Mouse (Mus musculus): Measurements from ENCODE around the gene Tfcp2l1.
"Not testable (repeated sequence)": the region's sequence is repeated elsewhere in the genome, so short reads cannot be mapped to it uniquely, and the experiment has no call there.

Gene Tfcp2l1

DNA sequence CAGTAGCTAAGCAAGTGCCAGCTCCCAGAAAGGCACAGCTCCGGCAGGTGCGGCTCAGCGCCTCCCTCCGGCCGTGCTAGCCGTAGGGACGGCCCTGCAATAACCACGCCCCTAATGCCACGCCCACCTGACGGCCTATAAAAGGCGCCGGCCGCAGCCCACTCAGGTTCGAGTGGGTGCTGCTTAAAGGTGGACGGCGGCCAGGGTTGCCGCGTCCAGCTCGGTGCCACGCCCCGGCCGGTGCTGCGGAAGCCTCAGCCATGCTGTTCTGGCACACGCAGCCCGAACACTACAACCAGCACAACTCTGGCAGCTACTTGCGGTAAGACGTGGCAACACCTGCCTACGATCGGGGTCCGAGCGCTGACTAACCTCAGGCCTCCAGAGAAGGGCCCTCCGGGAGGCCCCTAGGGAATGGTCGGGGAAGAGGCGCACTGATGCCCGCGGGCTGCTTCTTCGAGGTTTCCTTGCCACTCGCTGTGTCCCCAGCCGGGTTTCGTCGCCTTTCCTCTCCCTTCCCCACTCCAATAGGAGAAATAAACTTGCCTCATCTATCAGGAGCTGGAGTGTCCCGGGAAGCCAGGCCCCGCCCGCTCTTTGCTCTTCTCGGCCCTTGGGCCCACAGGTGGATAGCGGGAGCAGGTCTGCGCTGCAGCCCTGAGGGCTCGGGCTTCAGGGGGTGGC is at the start of gene Tfcp2l1:
Tfcp2l1 (plus strand) TSS at position 165 of the 684 bp plus-strand sequence.
- DNase-seq, result peak; percentile 92 to 94

DNA sequence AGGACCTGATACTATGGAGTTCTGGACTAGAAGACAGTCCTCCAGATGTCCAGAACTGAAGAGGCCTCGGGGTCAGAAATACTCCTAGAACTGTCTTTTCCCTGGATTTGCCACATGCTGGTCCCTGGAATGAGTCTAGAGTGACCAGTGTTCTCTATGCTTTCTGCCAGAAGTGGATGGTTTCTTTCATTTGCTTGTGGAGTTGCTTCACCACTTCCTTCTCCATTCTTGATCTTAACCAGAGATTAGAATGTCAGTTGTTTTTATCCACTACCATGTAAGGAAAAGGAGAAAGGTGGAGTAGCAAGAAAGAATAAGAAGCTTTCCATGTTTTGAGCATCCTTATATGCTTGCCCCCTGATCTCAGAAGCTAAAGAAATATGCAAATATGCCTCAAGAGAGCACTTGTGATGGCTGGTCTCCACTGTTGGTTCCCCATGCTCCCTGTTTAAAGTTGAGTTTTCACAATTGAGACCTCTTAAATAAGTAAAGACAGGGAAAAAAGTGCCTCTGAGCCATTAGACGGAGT is 47.5 kb upstream of the Tfcp2l1 start:
- no peak for DNase-seq

DNA sequence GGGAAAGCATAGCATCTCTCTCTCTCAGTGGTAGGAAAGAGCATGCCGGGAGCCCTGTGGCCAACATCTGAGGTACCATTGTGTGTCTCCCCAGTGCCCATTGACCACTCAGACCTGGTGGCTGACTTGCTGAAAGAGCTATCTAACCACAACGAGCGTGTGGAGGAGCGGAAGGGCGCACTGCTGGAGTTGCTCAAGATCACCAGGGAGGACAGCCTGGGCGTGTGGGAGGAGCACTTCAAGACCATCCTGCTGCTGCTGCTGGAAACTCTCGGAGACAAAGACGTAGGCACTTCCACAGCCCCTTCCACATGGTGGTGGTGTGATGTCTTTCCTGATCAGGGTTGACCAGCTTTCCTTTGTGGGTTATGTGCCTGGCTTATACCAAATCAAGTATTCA is 46.6 kb upstream of the Tfcp2l1 start:
- no peak for DNase-seq

DNA sequence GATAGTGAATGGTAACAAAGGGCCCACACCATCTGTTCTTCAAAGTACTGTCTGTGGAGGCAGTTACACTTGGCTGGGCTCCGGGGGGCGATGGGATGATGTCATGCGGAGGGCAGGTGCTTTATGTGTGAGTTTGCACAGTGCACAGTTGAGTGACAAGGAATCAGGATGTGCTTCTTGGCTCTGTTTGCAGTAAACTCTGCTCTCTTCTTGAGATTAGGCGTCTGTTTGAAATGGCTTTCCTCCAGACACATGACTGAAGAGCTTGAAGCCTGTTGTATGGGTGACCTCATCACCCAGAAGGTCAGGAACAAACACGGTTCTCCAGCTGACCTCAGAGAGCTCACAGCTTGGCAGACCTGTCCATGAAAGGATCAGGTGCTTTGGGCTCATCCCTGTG is 38.0 kb upstream of the Tfcp2l1 start:
- no peak for DNase-seq

DNA sequence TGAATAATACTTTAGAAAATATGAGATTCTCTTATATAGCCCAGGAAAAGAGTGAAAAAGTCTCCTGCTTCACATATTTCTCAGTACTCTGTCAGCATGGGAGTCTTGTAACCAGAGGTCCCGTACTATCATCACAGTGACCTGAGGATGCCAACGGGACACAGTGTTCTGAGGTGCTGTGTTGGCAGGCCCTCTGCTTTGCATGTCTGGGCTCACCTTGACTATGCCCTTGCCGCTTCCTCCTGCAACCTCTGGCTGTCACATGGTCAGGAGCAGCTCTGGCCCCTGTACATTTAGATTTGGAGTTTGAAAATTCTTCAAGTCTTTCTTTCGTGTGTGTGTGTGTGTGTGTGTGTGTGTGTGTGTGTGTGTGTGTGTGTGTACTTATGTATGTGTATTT is 34.8 kb upstream of the Tfcp2l1 start:
- DNase-seq, result no peak

DNA sequence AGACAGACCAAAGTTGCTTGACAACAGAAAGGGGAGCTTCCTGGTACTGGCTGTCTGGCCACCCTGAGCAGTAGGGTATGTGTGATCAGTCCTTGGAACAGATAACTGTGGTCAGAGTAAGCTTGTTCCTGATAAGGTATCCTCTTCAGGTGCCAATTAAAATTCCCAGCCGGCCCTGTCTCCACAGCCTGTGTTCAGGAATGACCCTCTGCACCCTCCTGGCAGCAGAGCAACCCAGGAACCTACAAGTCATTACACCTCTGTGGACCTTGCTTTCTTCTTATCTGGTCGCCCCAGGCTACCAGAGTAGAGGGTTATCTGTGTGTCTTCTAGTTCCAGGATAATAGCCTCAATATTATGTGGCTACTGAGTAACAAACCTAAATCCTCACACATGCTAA is 32.4 kb upstream of the Tfcp2l1 start:
- no peak for DNase-seq

DNA sequence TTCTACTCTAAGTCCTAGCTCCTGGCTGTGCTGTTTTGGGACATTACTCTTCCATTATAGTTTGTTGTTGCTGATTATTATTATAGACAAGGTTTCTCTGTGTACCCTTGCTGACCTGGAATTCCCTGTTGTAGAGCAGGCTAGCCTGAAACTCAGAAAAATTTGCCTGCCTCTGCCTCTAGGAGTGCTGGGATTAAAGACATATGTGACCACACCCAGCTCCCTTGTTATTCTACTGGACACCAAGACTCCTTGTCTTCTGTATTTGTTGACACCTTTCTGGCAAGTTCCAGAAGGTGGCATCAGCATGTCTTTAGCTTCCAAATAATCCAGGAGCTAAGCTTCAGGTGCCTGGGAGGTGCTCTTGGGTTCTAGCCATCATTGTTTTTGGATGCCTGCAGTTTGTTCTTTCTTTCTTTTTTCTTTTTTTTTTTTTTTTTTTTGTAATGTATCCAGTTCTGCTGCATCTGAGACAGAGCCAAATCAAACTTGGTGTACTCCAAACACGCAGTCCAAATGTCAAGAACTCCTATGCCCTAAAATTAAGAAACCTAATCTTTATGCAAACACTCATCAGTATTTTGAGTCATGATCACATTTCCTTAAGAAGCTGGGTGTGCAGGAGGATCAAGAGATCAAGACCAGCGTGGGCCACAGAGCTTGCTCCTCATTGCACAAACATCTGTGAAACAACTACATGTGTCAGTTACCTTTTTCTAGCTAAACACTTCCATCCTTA is 30.1 kb upstream of the Tfcp2l1 start:
- DNase-seq, result no peak

DNA sequence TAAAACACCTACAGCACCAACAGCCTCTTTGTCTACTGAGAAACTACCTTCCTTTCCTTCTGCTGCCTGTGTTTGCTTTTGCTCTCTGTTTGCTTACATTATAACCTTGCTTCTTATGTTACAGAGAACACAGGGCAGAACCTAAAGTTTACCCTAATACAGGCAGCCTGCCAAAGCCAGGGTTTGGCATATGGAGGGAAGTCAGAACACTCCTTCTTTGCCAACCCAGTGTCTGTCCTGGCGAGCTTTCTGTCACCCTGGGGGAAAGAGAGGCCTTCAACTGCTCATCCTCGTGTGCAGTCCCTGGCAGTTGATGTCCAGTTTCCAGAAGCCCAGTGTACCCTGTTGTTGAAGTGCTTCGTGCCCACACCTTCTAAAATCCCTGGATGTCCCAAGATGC is 29.4 kb upstream of the Tfcp2l1 start:
- DNase-seq, result no peak

DNA sequence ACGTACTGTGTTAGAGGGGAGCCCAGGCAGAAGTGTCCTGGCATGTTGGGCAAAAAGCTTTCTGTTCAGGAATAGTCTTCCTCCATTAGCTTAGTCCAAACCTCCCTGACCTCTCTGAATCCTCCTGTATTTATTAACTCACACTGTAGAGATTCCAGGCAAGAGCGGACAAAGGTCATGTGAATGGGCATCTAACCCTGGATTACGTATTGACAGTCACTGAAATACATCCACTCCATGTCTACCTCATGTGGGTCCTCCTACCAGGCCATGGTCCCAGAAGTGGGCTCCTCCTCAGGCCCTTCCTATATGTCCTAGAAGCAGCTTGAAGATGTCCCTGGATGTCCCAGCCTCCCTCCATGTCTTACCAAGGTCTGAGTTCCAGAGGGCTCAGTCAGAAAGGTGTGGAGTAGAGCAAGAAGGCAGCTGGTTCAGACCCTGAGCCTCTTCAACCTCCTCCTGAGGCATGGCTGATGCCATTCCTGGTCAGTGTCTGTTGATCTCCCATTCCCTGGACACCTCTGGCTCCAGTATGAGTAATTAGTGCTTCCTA is 14.0 kb upstream of the Tfcp2l1 start:
- peak in 1 of 2 experiments; percentile 42 for DNase-seq

DNA sequence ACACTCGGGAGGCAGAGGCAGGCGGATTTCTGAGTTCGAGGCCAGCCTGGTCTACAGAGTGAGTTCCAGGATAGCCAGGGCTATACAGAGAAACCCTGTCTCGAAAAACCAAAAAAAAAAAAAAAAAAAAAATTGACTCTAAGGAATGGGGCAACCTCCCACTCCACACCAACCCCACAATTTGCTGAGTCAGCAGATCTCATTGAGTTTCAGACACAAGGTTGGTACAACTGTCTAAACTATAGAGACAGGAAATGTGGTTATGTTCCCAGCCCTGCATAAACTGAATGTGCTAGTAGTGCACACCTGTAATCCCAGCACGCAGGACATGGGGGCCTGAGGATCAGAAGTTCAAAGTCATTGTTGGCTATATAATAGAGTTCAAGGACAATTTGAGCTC is 6.7 kb upstream of the Tfcp2l1 start:
- DNase-seq, result not testable (repeated sequence)

DNA sequence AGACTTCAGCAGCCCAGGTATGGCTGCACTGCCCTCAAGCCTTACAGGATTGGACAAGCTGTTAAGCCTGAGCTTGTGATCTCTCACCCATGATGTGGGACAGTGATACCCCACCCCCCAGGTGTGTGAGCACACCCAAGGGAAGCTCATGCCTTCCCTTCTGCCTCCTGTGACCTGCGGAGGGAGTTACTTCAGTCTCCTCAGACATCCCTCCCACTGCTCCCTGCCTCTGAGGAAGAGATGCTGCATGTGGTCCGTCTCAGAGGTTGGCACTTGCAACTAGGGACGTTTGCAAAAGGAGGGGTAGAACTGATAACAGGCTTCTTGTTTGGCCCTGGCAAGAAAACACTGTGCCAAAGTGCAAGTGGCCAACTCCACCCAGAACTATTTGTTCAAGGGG is 4.9 kb upstream of the Tfcp2l1 start:
- no peak for DNase-seq

DNA sequence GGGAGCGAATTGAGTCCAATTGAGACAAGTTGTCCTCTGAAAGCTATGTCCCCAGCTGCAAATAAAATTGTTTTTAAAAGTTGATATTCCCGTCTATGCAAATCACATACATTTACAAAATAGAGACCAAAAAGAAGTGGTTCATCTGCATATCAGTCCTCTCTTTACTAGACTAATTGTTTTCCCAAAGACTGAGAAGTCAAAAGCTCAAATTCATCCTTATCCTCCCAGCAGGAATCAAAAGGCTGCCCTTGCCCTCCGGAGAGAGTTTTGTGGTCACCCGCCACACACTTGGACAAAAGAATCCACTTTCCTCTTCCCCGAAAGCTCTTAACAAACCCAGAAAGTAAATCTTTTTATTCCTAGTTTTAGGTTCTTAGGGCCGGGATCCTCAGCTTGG is 2.3 kb upstream of the Tfcp2l1 start:
- DNase-seq, result no peak

DNA sequence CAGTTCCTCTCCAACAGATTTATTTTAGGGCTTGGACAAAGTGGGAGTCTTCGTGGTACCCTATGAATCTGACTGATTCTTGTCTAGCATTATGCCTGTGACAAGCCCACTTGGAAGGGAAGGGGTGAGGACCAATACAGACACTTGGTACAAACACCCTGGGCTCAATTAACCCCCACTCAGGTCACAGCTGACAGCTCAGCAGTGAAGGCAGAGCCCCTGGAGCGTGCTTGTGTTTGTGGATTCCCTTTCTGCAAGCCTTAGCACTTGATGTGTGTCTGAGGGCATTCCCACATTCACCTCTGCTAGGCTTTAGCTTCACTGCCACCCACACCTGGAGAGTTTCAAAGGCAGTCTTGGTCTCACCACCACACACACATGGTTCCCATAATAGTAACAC is 1.8 kb upstream of the Tfcp2l1 start:
- DNase-seq, result no peak

DNA sequence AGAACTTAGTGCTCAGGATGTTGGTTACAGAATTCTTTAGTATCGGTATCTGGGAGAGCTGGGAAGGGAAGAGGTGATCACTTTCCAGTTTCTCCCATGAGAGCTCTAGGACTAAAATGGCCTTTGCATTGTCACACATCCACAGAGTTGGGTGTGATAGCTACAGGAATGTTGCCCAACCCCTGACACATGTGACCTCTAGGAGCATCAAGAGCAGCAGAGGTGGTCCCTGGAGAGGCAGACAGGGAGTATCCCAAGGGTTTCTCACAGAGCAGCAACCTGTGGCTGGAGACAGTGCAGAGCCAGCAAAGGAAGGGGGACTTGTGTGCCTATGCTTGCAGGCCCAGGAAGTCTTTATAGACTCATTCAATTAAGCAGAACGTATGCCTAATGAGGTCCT is 1.3 kb upstream of the Tfcp2l1 start:
- DNase-seq, result no peak

DNA sequence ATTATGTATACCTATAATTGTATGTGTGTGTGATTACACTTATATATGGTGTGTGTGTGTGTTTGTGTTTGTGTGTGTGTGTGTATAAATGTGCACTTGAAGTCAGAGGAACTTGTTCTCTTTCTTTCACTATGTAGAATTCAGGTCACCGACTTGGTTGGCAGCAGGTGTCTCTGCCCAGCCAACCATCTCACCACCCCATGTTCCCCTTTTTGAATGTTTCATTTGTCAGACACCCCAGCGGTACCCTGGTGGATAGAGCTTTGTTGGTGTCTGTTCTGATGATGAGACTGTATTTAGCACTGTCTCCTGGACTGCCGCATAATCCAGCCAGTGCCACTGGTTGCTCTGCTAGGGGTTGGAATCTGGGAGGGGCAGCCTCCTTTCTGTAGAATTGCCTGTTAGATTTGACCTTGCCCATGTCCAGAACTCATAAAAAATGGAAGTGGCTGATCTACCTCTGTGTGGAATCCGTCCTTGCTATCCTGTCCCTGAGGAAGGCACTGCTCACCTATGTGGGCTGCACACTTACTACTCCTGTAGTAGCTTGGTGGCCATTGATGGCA is 5.8 kb downstream of the Tfcp2l1 start:
- DNase-seq, result no peak

DNA sequence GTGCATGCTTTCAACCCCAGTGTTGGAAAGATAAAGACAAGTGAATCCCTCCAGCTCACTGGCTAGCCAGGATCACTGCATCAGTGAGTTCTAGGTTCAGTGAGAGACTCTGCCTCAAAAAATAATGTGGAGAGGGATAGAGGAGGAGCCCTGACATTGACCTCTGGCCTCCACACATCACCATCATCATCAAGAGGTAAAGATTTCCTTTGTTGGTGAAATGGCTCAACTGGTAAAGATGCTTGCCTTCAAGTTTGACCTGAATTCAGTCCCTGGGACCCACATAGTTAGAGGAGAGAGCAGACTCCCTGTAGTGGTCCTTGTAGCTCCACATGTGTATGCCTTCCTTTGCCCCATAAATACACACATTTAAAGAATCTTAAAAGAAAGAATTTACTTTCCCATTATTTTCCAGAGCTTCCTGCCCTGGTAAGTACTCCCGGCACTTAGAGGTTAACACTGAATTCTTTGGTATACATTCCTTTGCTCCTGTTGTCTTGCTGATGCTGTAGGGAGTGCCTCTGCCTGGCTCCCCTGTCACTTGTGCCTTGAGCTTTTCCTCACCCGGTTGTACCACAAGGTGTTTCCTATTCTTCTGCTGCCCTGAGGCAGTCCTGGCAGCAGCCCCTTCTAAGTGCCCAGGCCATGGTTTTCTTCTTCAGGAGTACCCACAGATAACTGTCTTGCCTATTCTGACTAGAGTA is 14.7 kb downstream of the Tfcp2l1 start:
- DNase-seq, result no peak

DNA sequence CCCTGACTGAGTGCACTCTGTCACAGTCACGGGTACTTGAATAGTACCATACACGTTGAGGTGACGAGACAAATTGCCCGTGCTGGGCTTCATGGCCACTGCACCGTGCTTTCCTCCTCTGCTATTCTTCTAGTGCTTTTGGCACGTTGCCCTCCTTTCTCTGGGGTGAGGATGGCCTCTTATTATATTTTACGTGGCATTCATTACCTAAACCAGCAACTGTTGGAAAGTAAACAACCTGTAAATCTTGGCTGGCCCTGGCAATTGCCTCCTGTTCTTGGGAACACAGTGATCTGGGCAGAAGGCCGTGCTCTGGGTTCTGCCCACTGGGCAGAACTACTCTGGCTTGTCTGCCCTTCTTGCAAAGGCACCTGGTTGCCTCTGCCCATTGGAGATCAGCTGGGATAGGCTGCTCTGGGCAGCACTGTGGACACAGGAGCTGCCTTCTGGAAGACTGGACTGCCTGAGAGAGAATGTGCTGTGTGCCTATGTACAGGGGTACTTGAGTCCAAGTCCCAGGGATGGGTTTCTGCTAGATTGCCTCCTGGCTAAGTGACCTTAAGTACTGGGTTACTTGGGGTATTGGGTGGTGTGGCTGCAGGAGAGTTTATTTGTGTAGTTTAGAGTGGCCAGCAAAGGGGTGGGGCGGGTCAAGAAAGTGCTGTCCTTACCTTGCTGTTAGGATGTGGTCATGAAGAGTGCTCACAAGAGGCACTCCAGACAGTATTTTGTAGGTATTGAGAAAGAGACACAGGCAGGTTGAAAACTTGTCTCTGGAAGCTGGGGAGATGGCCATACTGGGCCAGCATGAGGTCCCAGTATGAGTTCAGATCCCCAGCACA is 15.6 kb downstream of the Tfcp2l1 start:
- no peak for DNase-seq

DNA sequence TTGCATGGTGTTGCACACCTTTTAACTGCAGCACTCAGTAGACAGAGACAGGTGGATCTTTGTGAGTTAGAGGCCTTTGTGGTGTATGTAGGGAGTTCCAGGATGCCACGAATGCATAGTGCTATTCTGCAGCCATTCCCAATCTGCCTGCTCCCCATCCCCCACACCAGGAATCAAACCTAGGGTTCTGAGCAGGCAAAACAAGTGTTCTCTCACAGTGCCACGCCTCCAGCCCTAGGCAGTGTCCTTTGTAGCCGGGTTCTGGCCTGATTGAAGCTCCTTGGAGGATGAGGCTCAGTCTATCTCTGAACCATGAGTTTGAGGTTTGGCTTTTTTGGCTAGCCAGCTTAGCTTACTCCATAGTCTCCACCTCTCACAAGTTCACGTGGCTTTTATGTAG is 18.0 kb downstream of the Tfcp2l1 start:
- DNase-seq, result no peak

DNA sequence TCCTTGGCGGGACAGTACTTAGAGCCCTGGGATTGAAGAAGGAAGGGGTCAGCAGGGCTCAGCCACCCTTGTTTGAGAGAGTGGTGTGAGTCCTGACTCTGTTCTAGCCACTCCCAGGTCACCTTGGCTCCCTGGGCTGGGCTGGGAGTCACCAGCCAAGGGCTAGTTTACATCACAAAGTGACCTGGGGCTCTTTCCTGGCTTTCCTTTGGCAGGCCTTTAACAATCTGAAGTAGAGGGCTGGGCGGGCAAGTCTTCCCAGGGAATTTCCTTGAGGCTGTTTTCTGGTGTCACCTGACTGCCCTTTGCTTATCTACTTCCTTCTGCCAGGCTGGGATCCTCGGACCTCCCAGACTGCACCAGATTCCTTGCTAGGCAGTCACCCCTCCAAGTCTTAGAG is 20.3 kb downstream of the Tfcp2l1 start:
- no peak for DNase-seq

DNA sequence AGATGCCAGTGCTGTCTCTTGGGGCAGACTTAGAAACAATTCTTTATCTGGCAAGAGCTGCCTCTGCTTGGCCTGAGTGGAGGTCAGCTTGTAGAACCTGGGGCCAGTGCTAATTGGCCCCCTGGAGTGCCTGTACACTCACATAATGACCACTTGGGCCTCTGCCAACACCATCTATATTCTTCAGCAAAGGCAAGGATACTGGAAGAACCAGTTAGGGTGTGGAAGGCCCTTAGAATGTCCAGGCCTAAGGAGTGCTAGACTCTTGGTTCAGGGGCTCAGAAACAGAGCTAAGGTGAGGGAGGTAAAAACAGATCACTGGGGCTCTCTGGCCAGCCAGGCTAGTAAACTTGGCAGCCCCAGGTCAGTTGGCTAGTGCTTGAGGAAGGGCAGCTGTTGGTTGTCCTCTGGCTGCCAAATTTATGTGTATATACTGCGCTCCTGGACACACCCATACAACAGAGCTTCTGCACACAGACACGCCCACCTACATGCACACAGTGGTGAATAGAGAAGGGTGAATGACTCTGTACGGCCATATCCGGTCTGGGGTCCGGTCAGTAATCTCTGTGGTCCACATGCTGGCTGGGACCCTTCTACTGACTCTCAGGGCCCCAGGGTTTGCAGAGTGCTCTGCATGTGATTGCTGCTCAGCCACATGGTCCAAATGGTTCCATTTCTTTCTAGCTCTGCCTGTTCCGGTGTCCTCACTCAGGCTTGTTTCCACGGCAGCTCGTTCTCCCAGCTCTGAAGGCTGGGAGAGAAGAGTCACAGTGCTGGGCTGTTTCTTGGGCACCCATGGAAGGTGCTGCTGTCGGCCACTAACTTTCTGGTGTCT is 22.4 kb downstream of the Tfcp2l1 start:
- DNase-seq, result peak in 1 of 2 experiments; percentile 45

DNA sequence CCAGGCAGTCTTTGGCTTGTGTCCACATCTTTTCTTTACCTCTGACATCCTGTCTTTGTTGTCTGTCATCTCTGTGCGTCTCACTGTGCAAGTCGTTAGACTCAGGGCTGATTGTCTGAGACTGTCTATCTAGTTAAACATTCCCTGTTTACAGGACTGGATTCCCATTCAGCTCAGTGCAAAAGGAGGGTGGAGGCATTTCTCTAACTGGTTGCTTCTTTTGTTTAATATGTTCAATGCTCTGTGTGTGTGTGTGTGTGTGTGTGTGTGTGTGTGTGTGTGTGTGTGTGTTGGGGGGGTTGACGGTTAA is 23.0 kb downstream of the Tfcp2l1 start:
- no peak for DNase-seq
